Mouse (Mus musculus): ENCODE data around the gene Gm10135. TPM values are rescaled to one million over a fixed set of nuclear protein-coding genes. Genes with fewer than 3 reads are reported as not detected.
A peak's percentile ranks its signal among the peaks of the same experiment; 100 is the strongest.

The Gm10135 gene
- polyA plus RNA-seq, 1 experiment from 2014 or later: not detected

DNA sequence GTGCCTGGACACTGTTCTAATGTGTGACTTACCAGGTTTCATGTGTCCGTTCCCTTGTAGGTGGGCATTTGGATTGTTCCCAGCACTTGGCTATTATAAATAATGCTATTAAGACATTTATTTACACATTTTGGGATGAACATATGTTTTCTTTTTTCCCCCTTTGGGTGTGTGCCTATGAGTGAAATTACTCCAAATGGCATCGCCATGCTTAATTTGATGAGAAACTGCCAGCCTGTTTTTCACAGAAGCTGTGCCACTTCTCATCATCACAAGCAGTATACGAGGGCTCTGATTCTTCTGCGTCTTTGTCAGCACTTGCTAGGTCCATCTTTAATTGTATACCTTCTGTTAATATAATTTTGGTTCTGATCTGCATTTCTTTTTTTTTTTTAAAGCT, 54.1 kb downstream of the Gm10135 start:
- peaks cover 52% of the 10 kb centered on the region for H3K4me1 ChIP-seq (ENCODE audit: control insufficient read depth, insufficient read depth, low read length)
- H3K27ac ChIP-seq (ENCODE audit: low read length): no peak overlapping the region
- ATAC-seq (replicated peaks; ENCODE audit: extremely low read depth, insufficient read depth, low FRiP score): no peak
- WGBS: 89% methylated on average over 4 of the region's 4 CpGs
- no peaks in the 10 kb centered on the region for H3K9me3 ChIP-seq (replicated peaks; ENCODE audit: control insufficient read depth, low read length)
- H3K27me3 ChIP-seq (ENCODE audit: control insufficient read depth, insufficient read depth, low read length): no peaks in the 10 kb centered on the region
- H3K36me3 ChIP-seq (ENCODE audit: control insufficient read depth, insufficient read depth): no peaks in the 10 kb centered on the region
- no peak overlapping the region for H3K4me3 ChIP-seq (ENCODE audit: low read length)
- no peak overlapping the region for H3K9ac ChIP-seq (ENCODE audit: low read length)
- H3K4me2 ChIP-seq (ENCODE audit: low read depth, low read length): no peak overlapping the region

DNA sequence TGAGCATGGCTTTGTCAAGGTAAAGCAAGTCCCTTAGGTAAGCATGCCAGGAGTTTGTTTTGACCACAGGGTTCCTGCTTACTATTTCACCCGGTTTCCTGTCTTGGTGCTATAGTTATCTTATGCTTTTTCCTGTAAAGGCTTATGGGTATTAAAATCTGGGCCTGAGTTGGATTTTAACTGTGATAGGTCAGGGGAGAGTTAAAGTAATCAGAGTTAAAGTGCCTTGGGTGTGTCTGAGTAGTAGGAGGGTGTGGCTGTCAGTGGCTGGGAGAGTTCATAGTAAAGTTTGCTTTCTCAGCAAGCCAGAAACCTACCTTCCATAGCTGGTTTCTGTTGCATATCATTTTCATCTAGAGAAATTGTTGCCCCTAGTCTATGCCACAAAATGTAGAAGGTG, 57.7 kb downstream of the Gm10135 start:
- Histone ChIP-seq H3K9me3 (replicated peaks; ENCODE audit: control insufficient read depth, low read length) (no peaks in the 10 kb centered on the region), H3K4me2 (ENCODE audit: low read depth, low read length) (peak overlapping the region; percentile 71), H3K27me3 (ENCODE audit: control insufficient read depth, insufficient read depth, low read length) (no peaks in the 10 kb centered on the region), H3K4me1 (ENCODE audit: control insufficient read depth, insufficient read depth, low read length) (peaks cover 40% of the 10 kb centered on the region), H3K4me3 (ENCODE audit: low read length) (peak overlapping the region; percentile 76), H3K27ac (ENCODE audit: low read length) (peak overlapping the region; percentile 98), H3K9ac (ENCODE audit: low read length) (peak overlapping the region; percentile 99), H3K36me3 (ENCODE audit: control insufficient read depth, insufficient read depth) (no peaks in the 10 kb centered on the region)
- ATAC-seq (replicated peaks; ENCODE audit: extremely low read depth, insufficient read depth, low FRiP score): no peak
- WGBS: 14% methylated on average over 1 of the region's 1 CpGs

DNA sequence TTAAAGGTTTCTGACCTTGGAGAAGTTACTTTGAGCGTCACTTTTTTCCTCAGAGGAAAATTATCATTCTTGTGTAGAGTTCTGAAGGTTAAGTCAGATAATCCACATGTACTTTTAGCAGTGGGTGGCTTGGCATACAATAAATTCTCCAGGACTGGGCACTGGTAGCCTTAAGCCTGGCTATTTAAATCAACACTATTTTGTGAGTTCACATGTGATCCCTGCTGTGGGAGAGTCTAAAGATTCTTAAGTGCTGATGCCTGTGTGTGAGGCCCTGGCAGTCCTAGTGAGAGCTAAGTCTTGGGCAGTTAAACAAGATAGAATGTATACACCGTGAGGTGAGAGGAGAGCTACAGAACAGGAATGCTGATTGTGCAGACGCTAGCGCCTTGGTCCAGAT, 58.5 kb downstream of the Gm10135 start:
- Histone ChIP-seq H3K4me1 (ENCODE audit: control insufficient read depth, insufficient read depth, low read length) (peaks cover 39% of the 10 kb centered on the region), H3K27ac (ENCODE audit: low read length) (peak overlapping the region; percentile 98), H3K4me2 (ENCODE audit: low read depth, low read length) (peak overlapping the region; percentile 71), H3K9ac (ENCODE audit: low read length) (peak overlapping the region; percentile 99), H3K27me3 (ENCODE audit: control insufficient read depth, insufficient read depth, low read length) (no peaks in the 10 kb centered on the region), H3K9me3 (replicated peaks; ENCODE audit: control insufficient read depth, low read length) (no peaks in the 10 kb centered on the region), H3K36me3 (ENCODE audit: control insufficient read depth, insufficient read depth) (no peaks in the 10 kb centered on the region), H3K4me3 (ENCODE audit: low read length) (peak overlapping the region; percentile 76)
- no peak for ATAC-seq (replicated peaks; ENCODE audit: extremely low read depth, insufficient read depth, low FRiP score)
- WGBS: 18% methylated on average over 4 of the region's 4 CpGs

Other genes starting within 250 kb of the Gm10135 start
- gene Txk, start 221.9 kb downstream of the Gm10135 start, polyA plus RNA-seq (2015; fragmentation: Nextera tagmentation; extraction: Ambion mirVana): 0.56 and 2.0 TPM in 2 replicates
- gene Tec, start 106.2 kb downstream of the Gm10135 start, polyA plus RNA-seq (2015; fragmentation: Nextera tagmentation; extraction: Ambion mirVana): 17.9 and 23.0 TPM in 2 replicates
- gene Slain2, start 60.4 kb downstream of the Gm10135 start, polyA plus RNA-seq (2015; fragmentation: Nextera tagmentation; extraction: Ambion mirVana): 22.6 and 24.0 TPM in 2 replicates
- 0.65 and 0.83 TPM in 2 replicates for gene Slc10a4, start 32.2 kb upstream of the Gm10135 start, polyA plus RNA-seq (2015; fragmentation: Nextera tagmentation; extraction: Ambion mirVana)